Mouse (Mus musculus) T-helper 2 cell (primary cell): ENCODE measurements around the gene Gm3448.
"Not testable (repeated sequence)": the region's sequence is repeated elsewhere in the genome, so short reads cannot be mapped to it uniquely, and the experiment has no call there.

Experiments
- in situ Hi-C: fragments of 300-600 bp; cut with MboI, MseI; formaldehyde crosslinking; loops from one replicate; pipeline ENCODE4 v1.15.1; 2025; ENCODE audit warnings: high pct_unique_total_duplicates

Gene Gm3448

GRCm38 (mm10) chr17:15041175-15041729 lies at the start of gene Gm3448, which contains the start of the genes Ermard and Tcte3:
Gm3448 (minus strand) TSS chr17:15041537.
Ermard (plus strand) TSS chr17:15041208.
Tcte3 (minus strand) TSS chr17:15041488.
- in situ Hi-C loops: not testable (repeated sequence)

- in situ Hi-C loops: no loop called here
These were observed 47.3 kb upstream of the Gm3448 start for GRCm38 (mm10) chr17:15088591-15089001.

GRCm38 (mm10) chr17:15088166-15088565 lies 46.8 kb upstream of the Gm3448 start:
- in situ Hi-C loops: no loop called here

- in situ Hi-C loops: no loop called here
These were observed 43.7 kb upstream of the Gm3448 start for GRCm38 (mm10) chr17:15085006-15085405.

GRCm38 (mm10) chr17:15084226-15084848 lies 43.0 kb upstream of the Gm3448 start:
- in situ Hi-C loops: no loop called here

GRCm38 (mm10) chr17:15077536-15077935 lies 36.2 kb upstream of the Gm3448 start:
- in situ Hi-C loops: loop anchor here (10.0 kb wide), 2 partner anchors 93 to 377 kb away; no protein-coding TSS in a partner anchor

- in situ Hi-C loops: loop anchor here (10.0 kb wide), 2 partner anchors 90 to 380 kb away; no protein-coding TSS in a partner anchor
These were observed 33.7 kb upstream of the Gm3448 start for GRCm38 (mm10) chr17:15075033-15075432.

GRCm38 (mm10) chr17:15072211-15072610 lies 30.9 kb upstream of the Gm3448 start:
- in situ Hi-C loops: loop anchor here (10.0 kb wide), 2 partner anchors 87 to 383 kb away; no protein-coding TSS in a partner anchor

GRCm38 (mm10) chr17:15069124-15069523 lies 27.8 kb upstream of the Gm3448 start:
- in situ Hi-C loops: no loop called here

GRCm38 (mm10) chr17:15068040-15068792 lies 26.9 kb upstream of the Gm3448 start:
- in situ Hi-C loops: no loop called here

- in situ Hi-C loops: no loop called here
These were observed 25.6 kb upstream of the Gm3448 start for GRCm38 (mm10) chr17:15066911-15067310.

GRCm38 (mm10) chr17:15066066-15066465 lies 24.7 kb upstream of the Gm3448 start:
- in situ Hi-C loops: no loop called here

- in situ Hi-C loops: no loop called here
These were observed 24.2 kb upstream of the Gm3448 start for GRCm38 (mm10) chr17:15065391-15066024.

GRCm38 (mm10) chr17:15060356-15060755 lies 19.0 kb upstream of the Gm3448 start:
- in situ Hi-C loops: no loop called here

GRCm38 (mm10) chr17:15059646-15060045 lies 18.3 kb upstream of the Gm3448 start:
- in situ Hi-C loops: no loop called here

- in situ Hi-C loops: no loop called here
These were observed 16.8 kb upstream of the Gm3448 start for GRCm38 (mm10) chr17:15058161-15058591.

GRCm38 (mm10) chr17:15055925-15056324 lies 14.6 kb upstream of the Gm3448 start:
- in situ Hi-C loops: no loop called here

- in situ Hi-C loops: not testable (repeated sequence)
These were observed 12.5 kb upstream of the Gm3448 start for GRCm38 (mm10) chr17:15053829-15054200.

- in situ Hi-C loops: not testable (repeated sequence)
These were observed 12.0 kb upstream of the Gm3448 start for GRCm38 (mm10) chr17:15053183-15053828.

GRCm38 (mm10) chr17:15052766-15053165 lies 11.4 kb upstream of the Gm3448 start:
- in situ Hi-C loops: not testable (repeated sequence)

- in situ Hi-C loops: not testable (repeated sequence)
These were observed 9.0 kb upstream of the Gm3448 start for GRCm38 (mm10) chr17:15050338-15050737.
